Mouse (Mus musculus): Measurements from ENCODE around the gene Adamts18. TPM values are rescaled to one million over a fixed set of nuclear protein-coding genes. Genes with fewer than 3 reads are reported as not detected.

The Adamts18 gene
- 0.96 and 1.6 TPM in 2 replicates for polyA plus RNA-seq (2015; fragmentation: Nextera tagmentation; extraction: Ambion mirVana)

DNA sequence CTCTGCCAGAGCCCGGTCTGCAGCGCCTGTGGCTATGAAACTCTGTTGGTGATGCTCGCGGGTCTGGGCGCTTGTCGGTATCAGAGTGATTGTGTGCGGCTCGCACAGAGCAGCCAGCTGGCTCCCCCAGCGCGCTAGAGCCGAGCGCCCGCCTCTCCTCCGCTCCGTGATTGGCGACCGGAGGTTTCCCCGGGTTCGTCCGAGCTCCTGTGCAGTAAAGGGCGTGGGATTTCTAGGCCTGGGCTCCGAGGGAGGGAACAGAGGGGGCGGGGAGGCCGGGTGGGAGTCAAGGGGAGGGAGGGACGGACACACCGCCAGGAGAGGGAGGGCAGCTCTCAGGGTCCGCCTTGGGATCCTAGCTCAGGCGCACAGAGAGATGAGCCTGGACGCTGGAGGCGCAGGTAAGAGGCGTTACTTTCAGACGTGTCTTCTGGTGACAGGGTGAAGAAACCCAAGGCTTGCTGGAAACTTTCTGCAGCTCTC is at the start of gene Adamts18:
Gene Adamts18, minus strand, starts transcription at position 86 of the 483 bp plus-strand sequence.
- peak; percentile 67; the same call in 1 of the 2 replicates for ATAC-seq (ENCODE audit: insufficient read depth, low FRiP score)
- Histone ChIP-seq H3K36me3 (ENCODE audit: control insufficient read depth, insufficient read depth, low read length) (no peaks in the 10 kb centered on the region), H3K4me1 (ENCODE audit: control insufficient read depth, insufficient read depth, low read length) (peaks cover 9% of the 10 kb centered on the region), H3K27ac (ENCODE audit: low read length) (no peak within 1 kb of the TSS), H3K9me3 (replicated peaks; ENCODE audit: control insufficient read depth, low read length) (peaks cover 6% of the 10 kb centered on the region; the same call in 1 of the 2 replicates), H3K9ac (ENCODE audit: low read length) (peak within 1 kb of the TSS; percentile 58), H3K4me3 (replicated peaks; ENCODE audit: low read length) (peak within 1 kb of the TSS; percentile 51), H3K27me3 (ENCODE audit: control insufficient read depth, insufficient read depth, low read length) (peaks cover 38% of the 10 kb centered on the region), H3K4me2 (ENCODE audit: low read depth, low read length) (peak within 1 kb of the TSS; percentile 82)
- 2% methylated on average over 32 of the region's 32 CpGs for WGBS

DNA sequence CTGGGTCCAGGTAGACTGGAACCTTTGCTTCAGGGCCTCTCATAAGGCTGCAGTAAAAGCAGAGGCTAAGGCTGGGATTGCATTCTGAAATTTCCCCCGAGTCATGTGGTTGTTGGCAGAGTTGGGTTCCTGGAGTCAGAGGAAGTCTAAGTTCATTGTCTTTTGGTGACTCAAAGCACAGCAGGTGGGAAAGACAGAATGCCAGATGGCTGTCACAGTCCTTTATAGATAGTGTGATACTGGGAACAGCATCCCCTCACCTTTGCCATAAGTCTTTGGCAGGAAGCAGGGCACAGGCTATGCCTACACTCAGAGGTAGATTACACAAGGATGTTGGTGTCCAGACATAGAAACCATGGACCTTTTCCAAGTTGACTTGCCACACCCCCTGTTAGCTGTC is 47.9 kb upstream of the Adamts18 start:
- 89% methylated on average over 1 of the region's 1 CpGs for WGBS
- H3K9me3 ChIP-seq (replicated peaks; ENCODE audit: control insufficient read depth, low read length): no peaks in the 10 kb centered on the region

DNA sequence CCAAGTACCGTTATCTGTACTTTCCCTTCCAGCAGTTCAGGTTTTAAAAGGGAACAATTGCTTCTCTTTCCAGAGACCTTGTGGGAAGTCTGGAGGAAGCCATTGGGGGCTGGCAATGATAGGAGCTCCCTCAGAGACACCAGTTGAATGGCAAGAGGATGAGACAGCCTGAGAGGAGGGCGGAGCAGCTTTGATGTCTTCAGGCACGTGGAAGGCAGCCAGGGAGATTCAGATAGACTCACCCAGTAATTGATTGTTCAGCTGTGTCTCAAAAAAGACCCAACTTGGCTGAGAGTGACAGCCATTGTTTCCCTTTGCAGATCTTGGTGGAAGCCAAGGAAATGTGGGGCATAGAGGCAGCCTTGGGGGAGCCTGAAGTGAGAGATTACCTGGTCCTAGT is 42.8 kb upstream of the Adamts18 start:
- ATAC-seq (ENCODE audit: insufficient read depth, low FRiP score): no peak
- no peaks in the 10 kb centered on the region for H3K4me1 ChIP-seq (ENCODE audit: control insufficient read depth, insufficient read depth, low read length)
- no peak overlapping the region for H3K9ac ChIP-seq (ENCODE audit: low read length)
- WGBS: 55% methylated on average over 3 of the region's 3 CpGs
- no peaks in the 10 kb centered on the region for H3K9me3 ChIP-seq (replicated peaks; ENCODE audit: control insufficient read depth, low read length)
- no peak overlapping the region for H3K27ac ChIP-seq (ENCODE audit: low read length)
- H3K4me3 ChIP-seq (replicated peaks; ENCODE audit: low read length): no peak overlapping the region
- H3K4me2 ChIP-seq (ENCODE audit: low read depth, low read length): no peak overlapping the region
- H3K27me3 ChIP-seq (ENCODE audit: control insufficient read depth, insufficient read depth, low read length): no peaks in the 10 kb centered on the region
- no peaks in the 10 kb centered on the region for H3K36me3 ChIP-seq (ENCODE audit: control insufficient read depth, insufficient read depth, low read length)

More for the DNA sequence above, 47.9 kb upstream of the Adamts18 start:
- no peak overlapping the region for H3K27ac ChIP-seq (ENCODE audit: low read length)
- no peaks in the 10 kb centered on the region for H3K27me3 ChIP-seq (ENCODE audit: control insufficient read depth, insufficient read depth, low read length)
- H3K9ac ChIP-seq (ENCODE audit: low read length): no peak overlapping the region
- no peak overlapping the region for H3K4me3 ChIP-seq (replicated peaks; ENCODE audit: low read length)
- H3K4me2 ChIP-seq (ENCODE audit: low read depth, low read length): no peak overlapping the region
- ATAC-seq (ENCODE audit: insufficient read depth, low FRiP score): no peak
- no peaks in the 10 kb centered on the region for H3K36me3 ChIP-seq (ENCODE audit: control insufficient read depth, insufficient read depth, low read length)
- H3K4me1 ChIP-seq (ENCODE audit: control insufficient read depth, insufficient read depth, low read length): no peaks in the 10 kb centered on the region

- 85% methylated on average over 3 of the region's 3 CpGs for WGBS
- Histone ChIP-seq H3K27me3 (ENCODE audit: control insufficient read depth, insufficient read depth, low read length) (no peaks in the 10 kb centered on the region), H3K4me1 (ENCODE audit: control insufficient read depth, insufficient read depth, low read length) (no peaks in the 10 kb centered on the region), H3K4me3 (replicated peaks; ENCODE audit: low read length) (no peak overlapping the region), H3K9ac (ENCODE audit: low read length) (no peak overlapping the region), H3K27ac (ENCODE audit: low read length) (no peak overlapping the region), H3K4me2 (ENCODE audit: low read depth, low read length) (no peak overlapping the region), H3K36me3 (ENCODE audit: control insufficient read depth, insufficient read depth, low read length) (no peaks in the 10 kb centered on the region), H3K9me3 (replicated peaks; ENCODE audit: control insufficient read depth, low read length) (no peaks in the 10 kb centered on the region)
- ATAC-seq (ENCODE audit: insufficient read depth, low FRiP score): no peak
Observed at GRCm38 (mm10) chr8:113886509-113886908, 38.0 kb upstream of the Adamts18 start.

DNA sequence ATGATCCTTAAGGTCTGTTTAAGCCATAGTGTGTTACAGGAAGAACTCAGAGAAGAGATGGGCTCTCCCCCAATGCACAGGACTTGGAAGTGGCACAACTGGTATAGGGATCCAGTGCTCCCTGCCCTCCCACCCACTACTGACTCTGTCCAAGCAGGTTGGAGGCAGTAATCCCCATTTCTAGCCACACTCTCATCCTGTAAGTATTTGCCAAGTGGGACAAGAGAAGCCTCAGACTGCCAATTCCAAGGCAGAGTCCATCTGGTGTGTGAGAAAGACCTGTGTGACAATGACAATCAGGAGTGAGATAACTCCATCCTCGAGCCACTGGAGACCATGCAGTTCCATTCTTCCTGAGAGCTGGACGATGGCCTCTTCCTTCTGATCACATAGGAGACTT is 36.6 kb upstream of the Adamts18 start:
- Histone ChIP-seq H3K9ac (ENCODE audit: low read length) (no peak overlapping the region), H3K27ac (ENCODE audit: low read length) (no peak overlapping the region), H3K4me3 (replicated peaks; ENCODE audit: low read length) (no peak overlapping the region), H3K4me1 (ENCODE audit: control insufficient read depth, insufficient read depth, low read length) (no peaks in the 10 kb centered on the region), H3K9me3 (replicated peaks; ENCODE audit: control insufficient read depth, low read length) (no peaks in the 10 kb centered on the region), H3K36me3 (ENCODE audit: control insufficient read depth, insufficient read depth, low read length) (no peaks in the 10 kb centered on the region), H3K27me3 (ENCODE audit: control insufficient read depth, insufficient read depth, low read length) (no peaks in the 10 kb centered on the region), H3K4me2 (ENCODE audit: low read depth, low read length) (no peak overlapping the region)
- 69% methylated on average over 2 of the region's 2 CpGs for WGBS
- no peak for ATAC-seq (ENCODE audit: insufficient read depth, low FRiP score)

GRCm38 (mm10) chr8:113883994-113884393 is 35.5 kb upstream of the Adamts18 start:
- no peaks in the 10 kb centered on the region for H3K4me1 ChIP-seq (ENCODE audit: control insufficient read depth, insufficient read depth, low read length)
- H3K9ac ChIP-seq (ENCODE audit: low read length): no peak overlapping the region
- H3K27me3 ChIP-seq (ENCODE audit: control insufficient read depth, insufficient read depth, low read length): no peaks in the 10 kb centered on the region
- H3K27ac ChIP-seq (ENCODE audit: low read length): no peak overlapping the region
- no peak overlapping the region for H3K4me2 ChIP-seq (ENCODE audit: low read depth, low read length)
- ATAC-seq (ENCODE audit: insufficient read depth, low FRiP score): no peak
- WGBS: 47% methylated on average over 7 of the region's 7 CpGs
- H3K4me3 ChIP-seq (replicated peaks; ENCODE audit: low read length): no peak overlapping the region
- H3K36me3 ChIP-seq (ENCODE audit: control insufficient read depth, insufficient read depth, low read length): no peaks in the 10 kb centered on the region
- no peaks in the 10 kb centered on the region for H3K9me3 ChIP-seq (replicated peaks; ENCODE audit: control insufficient read depth, low read length)

DNA sequence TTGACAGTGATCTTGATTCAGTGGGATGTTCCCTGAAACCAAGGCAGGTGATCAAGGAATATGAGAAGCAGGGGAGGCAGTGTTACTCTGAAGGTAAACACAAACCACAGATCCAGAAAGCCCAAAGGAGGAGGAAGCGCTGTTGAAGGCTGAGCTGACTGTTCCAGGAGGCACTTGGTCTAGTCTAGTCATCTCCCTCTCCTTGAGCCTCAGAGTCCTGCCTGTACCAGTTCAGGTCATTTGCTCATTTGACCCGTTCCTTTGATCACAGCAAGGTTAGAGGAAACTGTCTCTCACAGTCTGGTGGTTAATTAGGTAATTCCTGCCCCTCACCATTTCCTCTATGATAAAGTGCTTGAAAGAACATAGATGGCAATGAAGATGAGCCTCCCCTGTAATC is 34.0 kb upstream of the Adamts18 start:
- Histone ChIP-seq H3K4me1 (ENCODE audit: control insufficient read depth, insufficient read depth, low read length) (no peaks in the 10 kb centered on the region), H3K27me3 (ENCODE audit: control insufficient read depth, insufficient read depth, low read length) (no peaks in the 10 kb centered on the region), H3K36me3 (ENCODE audit: control insufficient read depth, insufficient read depth, low read length) (no peaks in the 10 kb centered on the region), H3K27ac (ENCODE audit: low read length) (no peak overlapping the region), H3K4me3 (replicated peaks; ENCODE audit: low read length) (no peak overlapping the region), H3K9ac (ENCODE audit: low read length) (no peak overlapping the region), H3K4me2 (ENCODE audit: low read depth, low read length) (no peak overlapping the region), H3K9me3 (replicated peaks; ENCODE audit: control insufficient read depth, low read length) (no peaks in the 10 kb centered on the region)
- WGBS: 69% methylated on average over 2 of the region's 2 CpGs
- no peak for ATAC-seq (ENCODE audit: insufficient read depth, low FRiP score)

DNA sequence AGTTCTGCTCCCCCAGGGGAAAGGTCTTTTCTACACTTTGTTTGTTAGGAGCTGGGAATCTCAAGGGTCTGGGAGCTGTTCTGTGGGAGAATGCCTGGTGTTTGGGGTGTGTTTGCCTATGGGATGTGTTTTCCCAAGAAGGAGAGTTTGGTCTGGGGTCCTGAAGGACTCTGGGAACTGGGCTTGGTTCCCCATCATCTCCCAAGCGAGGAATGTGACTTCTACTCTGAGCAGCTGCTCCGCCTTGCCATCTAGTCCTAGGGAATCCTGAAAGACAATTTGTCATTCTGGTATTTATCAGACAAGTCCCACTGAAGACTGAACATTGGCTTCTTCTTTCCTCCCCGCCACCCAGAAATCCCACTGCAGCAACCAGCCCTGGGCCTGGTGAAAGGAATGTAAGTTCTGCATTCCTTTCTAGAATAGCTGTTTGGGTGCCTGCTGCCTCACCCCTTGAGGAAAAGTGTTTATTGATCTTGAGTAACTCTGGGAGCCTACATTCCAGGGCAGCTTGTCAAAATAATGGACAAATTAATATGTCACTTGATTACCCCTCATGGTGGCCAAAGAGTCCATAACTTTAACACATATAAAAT is 30.0 kb upstream of the Adamts18 start:
- no peaks in the 10 kb centered on the region for H3K36me3 ChIP-seq (ENCODE audit: control insufficient read depth, insufficient read depth, low read length)
- WGBS: 46% methylated on average over 3 of the region's 3 CpGs
- no peak overlapping the region for H3K4me2 ChIP-seq (ENCODE audit: low read depth, low read length)

DNA sequence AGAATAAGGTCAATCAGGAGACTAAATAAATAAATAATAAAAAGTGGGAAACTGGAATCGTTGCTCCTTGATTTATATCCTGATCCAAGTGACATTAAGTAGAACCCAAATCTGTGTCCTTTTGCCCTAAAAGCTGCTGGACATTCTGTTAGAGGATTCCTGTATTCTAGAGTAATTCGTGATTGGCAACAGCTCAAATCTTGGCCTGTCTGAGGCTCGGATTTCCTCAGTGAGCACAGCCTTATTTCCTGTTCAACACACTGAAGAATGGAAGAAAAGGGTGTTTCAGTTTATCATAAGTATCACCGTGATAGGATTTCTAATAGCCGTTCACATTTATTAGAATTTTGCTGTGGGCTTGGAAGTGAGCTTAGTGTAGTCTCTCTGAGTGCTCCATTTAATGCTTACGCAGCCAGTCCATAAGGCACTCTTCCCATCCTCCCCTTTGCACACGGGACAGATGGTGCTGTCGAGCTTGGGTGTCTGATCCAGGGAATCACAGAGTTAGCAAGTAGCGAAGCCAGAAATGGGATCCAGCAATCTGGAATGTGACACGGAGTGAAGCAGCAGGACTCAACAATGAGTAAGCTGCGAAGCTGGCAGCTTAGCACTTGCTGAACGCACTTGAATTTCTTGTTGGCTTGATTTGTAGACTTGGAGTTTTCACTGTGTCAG is 25.0 kb upstream of the Adamts18 start:
- no peak for ATAC-seq (ENCODE audit: insufficient read depth, low FRiP score)
- Histone ChIP-seq H3K4me2 (ENCODE audit: low read depth, low read length) (no peak overlapping the region), H3K9ac (ENCODE audit: low read length) (no peak overlapping the region), H3K4me3 (replicated peaks; ENCODE audit: low read length) (no peak overlapping the region), H3K9me3 (replicated peaks; ENCODE audit: control insufficient read depth, low read length) (no peaks in the 10 kb centered on the region), H3K4me1 (ENCODE audit: control insufficient read depth, insufficient read depth, low read length) (no peaks in the 10 kb centered on the region), H3K27me3 (ENCODE audit: control insufficient read depth, insufficient read depth, low read length) (no peaks in the 10 kb centered on the region), H3K36me3 (ENCODE audit: control insufficient read depth, insufficient read depth, low read length) (no peaks in the 10 kb centered on the region), H3K27ac (ENCODE audit: low read length) (no peak overlapping the region)
- 65% methylated on average over 12 of the region's 12 CpGs for WGBS

More for the DNA sequence above, 30.0 kb upstream of the Adamts18 start:
- Histone ChIP-seq H3K9ac (ENCODE audit: low read length) (no peak overlapping the region), H3K4me3 (replicated peaks; ENCODE audit: low read length) (no peak overlapping the region), H3K9me3 (replicated peaks; ENCODE audit: control insufficient read depth, low read length) (no peaks in the 10 kb centered on the region), H3K27me3 (ENCODE audit: control insufficient read depth, insufficient read depth, low read length) (no peaks in the 10 kb centered on the region), H3K4me1 (ENCODE audit: control insufficient read depth, insufficient read depth, low read length) (no peaks in the 10 kb centered on the region), H3K27ac (ENCODE audit: low read length) (no peak overlapping the region)
- no peak for ATAC-seq (ENCODE audit: insufficient read depth, low FRiP score)
